9 mouse cellular contexts compared by ENCODE assay signal in genomic region chr4:149886298-149887271, GRCm38 (mm10).
DNase-seq lines count a peak whose midpoint lies in the region; ATAC-seq and TF ChIP-seq lines count a peak whose summit lies in the region.
"Had no signal": no experiment of that assay in that cellular context is flagged by ENCODE, and none has a peak within 500 bp of the region (broad histone marks: within the 10 kb centered on the region; RNA-seq: fewer than 3 reads in every experiment).

No protein-coding gene starts in this region.

- H3K4me1 ChIP-seq in liver, adult 2 months (ENCODE audit: control insufficient read depth, insufficient read depth, low read length), result peaks cover 3% of the 10 kb centered on the region; the same call in 1 of the 2 replicates
- peaks cover 12% of the 10 kb centered on the region for H3K4me1 ChIP-seq in embryonic facial prominence, embryonic 11.5 days (ENCODE audit: control insufficient read depth, insufficient read depth, low read length)
- peaks cover 62% of the 10 kb centered on the region for H3K4me1 ChIP-seq in intestine, embryonic 16.5 days (ENCODE audit: control insufficient read depth, insufficient read depth, low read length)
- no peaks in the 10 kb centered on the region for H3K4me1 ChIP-seq in forebrain, embryonic 14.5 days (ENCODE audit: control insufficient read depth, insufficient read depth, low read length)

- peak; percentile 32; the same call in 1 of the 2 replicates for ATAC-seq in embryonic facial prominence, embryonic 11.5 days (replicated peaks; ENCODE audit: insufficient number of reproducible peaks, low FRiP score, low TSS enrichment, low read depth)
- ATAC-seq in intestine, embryonic 16.5 days, result peak; percentile 53
- no peak for ATAC-seq in forebrain, embryonic 14.5 days

- H3K4me3 ChIP-seq in liver, adult 2 months (ENCODE audit: insufficient read depth, low read depth, low read length), result no peak overlapping the region
- no peak overlapping the region for H3K4me3 ChIP-seq in embryonic facial prominence, embryonic 11.5 days (ENCODE audit: low read depth, low read length)
- H3K4me3 ChIP-seq in intestine, embryonic 16.5 days (ENCODE audit: low read length), result no peak overlapping the region
- H3K4me3 ChIP-seq in forebrain, embryonic 14.5 days (ENCODE audit: low read depth, low read length), result no peak overlapping the region

- no peak overlapping the region for H3K4me2 ChIP-seq in embryonic facial prominence, embryonic 11.5 days (ENCODE audit: low read depth, low read length)
- no peak overlapping the region for H3K4me2 ChIP-seq in intestine, embryonic 16.5 days (ENCODE audit: low read depth, low read length)
- H3K4me2 ChIP-seq in forebrain, embryonic 14.5 days (ENCODE audit: low read length), result no peak overlapping the region

- no peak for TF ChIP-seq POLR2A in liver, adult 2 months (IDR thresholded peaks at IDR 0.05; ENCODE audit: extremely low read depth, insufficient read depth, low read length)

- peak; percentile 63 for DNase-seq in liver, adult 2 months (ENCODE audit: extremely low read depth, low read depth, low spot score)
- DNase-seq in liver, result no peak
- DNase-seq in embryonic facial prominence, embryonic 11.5 days (ENCODE audit: low spot score), result no peak
- peak; percentile 81 for DNase-seq in mesoderm, embryonic 11.5 days (ENCODE audit: low read depth, low spot score)
- no peak for DNase-seq in spleen, postnatal 10 days (ENCODE audit: low spot score in 2 of 2)
- DNase-seq in forebrain, embryonic 14.5 days (ENCODE audit: low spot score), result no peak
- DNase-seq in right cerebral cortex, adult 2 months (ENCODE audit: low spot score in 2 of 2), result no peak
- DNase-seq: lung, adult 2 months had no signal

- H3K9ac ChIP-seq in liver, adult 2 months (ENCODE audit: low read depth, low read length), result no peak overlapping the region
- no peak overlapping the region for H3K9ac ChIP-seq in embryonic facial prominence, embryonic 11.5 days (replicated peaks; ENCODE audit: low read length)
- H3K9ac ChIP-seq in intestine, embryonic 16.5 days (ENCODE audit: low read depth, low read length), result no peak overlapping the region
- no peak overlapping the region for H3K9ac ChIP-seq in forebrain, embryonic 14.5 days (ENCODE audit: low read length)

- H3K79me2 ChIP-seq in liver, adult 2 months (ENCODE audit: control insufficient read depth, insufficient read depth, low read length), result no peaks in the 10 kb centered on the region

- no peak overlapping the region for H3K27ac ChIP-seq in liver, adult 2 months (replicated peaks; ENCODE audit: insufficient read depth, low read depth, low read length)
- H3K27ac ChIP-seq in embryonic facial prominence, embryonic 11.5 days (replicated peaks; ENCODE audit: low read depth, low read length), result no peak overlapping the region
- peak overlapping the region; percentile 1; the same call in 1 of the 2 replicates for H3K27ac ChIP-seq in intestine, embryonic 16.5 days (ENCODE audit: low read length)
- no peak overlapping the region for H3K27ac ChIP-seq in forebrain, embryonic 14.5 days (ENCODE audit: low read depth, low read length)

- no peak for TF ChIP-seq CTCF in liver, adult 2 months (IDR thresholded peaks at IDR 0.05; ENCODE audit: low read depth, low read length)

- WGBS in liver, adult 2 months, result 57% methylated on average over 18 of the region's 18 CpGs
- 58% methylated on average over 18 of the region's 18 CpGs for WGBS in embryonic facial prominence, embryonic 11.5 days
- 42% methylated on average over 18 of the region's 18 CpGs for WGBS in intestine, embryonic 16.5 days
- 77% methylated on average over 18 of the region's 18 CpGs for WGBS in forebrain, embryonic 14.5 days

- H3K36me3 ChIP-seq in liver, adult 2 months (ENCODE audit: control insufficient read depth, insufficient read depth, low read length), result no peaks in the 10 kb centered on the region
- H3K36me3 ChIP-seq in embryonic facial prominence, embryonic 11.5 days (replicated peaks; ENCODE audit: control insufficient read depth, insufficient read depth, low read depth, low read length), result no peaks in the 10 kb centered on the region
- no peaks in the 10 kb centered on the region for H3K36me3 ChIP-seq in intestine, embryonic 16.5 days (ENCODE audit: control insufficient read depth, insufficient read depth, low read length)
- H3K36me3 ChIP-seq in forebrain, embryonic 14.5 days (ENCODE audit: control insufficient read depth, insufficient read depth, low read length), result no peaks in the 10 kb centered on the region

- H3K27me3 ChIP-seq in liver, adult 2 months (ENCODE audit: control insufficient read depth, insufficient read depth, low read length), result no peaks in the 10 kb centered on the region
- H3K27me3 ChIP-seq in embryonic facial prominence, embryonic 11.5 days (ENCODE audit: control insufficient read depth, insufficient read depth, low read length), result no peaks in the 10 kb centered on the region
- no peaks in the 10 kb centered on the region for H3K27me3 ChIP-seq in intestine, embryonic 16.5 days (replicated peaks; ENCODE audit: control insufficient read depth, insufficient read depth, low read length)
- H3K27me3 ChIP-seq in forebrain, embryonic 14.5 days (replicated peaks; ENCODE audit: control insufficient read depth, insufficient read depth, low read length), result no peaks in the 10 kb centered on the region

- no peaks in the 10 kb centered on the region for H3K9me3 ChIP-seq in embryonic facial prominence, embryonic 11.5 days (replicated peaks; ENCODE audit: control insufficient read depth, low read length)
- H3K9me3 ChIP-seq in intestine, embryonic 16.5 days (ENCODE audit: control insufficient read depth, low read length), result no peaks in the 10 kb centered on the region
- H3K9me3 ChIP-seq in forebrain, embryonic 14.5 days (replicated peaks; ENCODE audit: control insufficient read depth, low read length), result no peaks in the 10 kb centered on the region

Comparison
In these comparisons a context has a peak if more than half of its experiments do, and no peak if none do; other contexts are left out.
1. DNase-seq: peak in liver, adult 2 months (single experiment) and mesoderm, embryonic 11.5 days (single experiment); none in liver (single experiment), embryonic facial prominence, embryonic 11.5 days (single experiment), spleen, postnatal 10 days (0 of 2), forebrain, embryonic 14.5 days (single experiment) and right cerebral cortex, adult 2 months (0 of 2).